In the genomic region with DNA sequence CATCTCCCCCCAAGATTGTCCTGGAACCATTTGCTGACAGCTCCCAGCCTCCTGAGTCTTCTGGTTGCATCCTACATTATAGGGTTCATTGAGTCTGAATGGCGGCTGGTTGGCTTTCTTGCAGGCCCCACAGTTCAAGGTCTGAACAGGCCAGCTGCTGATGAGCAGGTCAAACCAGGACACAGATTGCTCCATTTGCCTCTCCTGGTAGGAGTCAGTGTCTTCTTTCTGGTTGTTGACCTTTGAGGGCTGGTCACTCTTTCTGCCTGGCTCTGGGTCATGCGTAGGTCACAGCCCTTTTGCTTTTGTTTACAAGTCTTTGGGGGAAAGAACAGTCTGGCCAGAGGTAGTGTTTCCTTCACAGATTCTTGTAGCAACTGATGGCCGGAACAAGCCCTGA, we compare ENCODE assay signal across 10 mouse cellular contexts. TPM values are rescaled to one million over a fixed set of nuclear protein-coding genes. Genes with fewer than 3 reads are reported as not detected.
DNase-seq lines count a peak whose midpoint lies in the region; ATAC-seq lines count a peak whose summit lies in the region.
"Had no signal": no experiment of that assay in that cellular context is flagged by ENCODE, and none has a peak within 500 bp of the region (broad histone marks: within the 10 kb centered on the region; RNA-seq: fewer than 3 reads in every experiment).

No protein-coding gene starts in this region.

- peak; percentile 73 for DNase-seq in kidney, adult 9 months
- DNase-seq in kidney, postnatal 10 days, result no peak
- DNase-seq in retina, postnatal 1 day, result peak; percentile 13
- DNase-seq in retina, embryonic 14.5 days (ENCODE audit: low spot score), result no peak
- DNase-seq in yolk sac, embryonic 10.5 days (ENCODE audit: low spot score), result peak; percentile 83
- no peak for DNase-seq in spleen, postnatal 36 days (ENCODE audit: low spot score in 2 of 2)
- DNase-seq in B cell, adult 2 months, result no peak

- 0 out of 2 replicates have a peak, but pooled peaks have one; percentile 2 for ATAC-seq in erythroblast, adult 5-6 weeks (replicated peaks; ENCODE audit: low FRiP score, poor library complexity, severe bottlenecking)
- ATAC-seq: forebrain, postnatal 0 days; midbrain, embryonic 15.5 days had no signal

RNA-seq across cellular contexts. Expression of gene Nans, which starts 9.5 kb away (rescaled TPM):
- total RNA-seq in erythroblast, adult 5-6 weeks (2015; ENCODE audit: low replicate concordance), result 17.3 and 25.7 TPM in 2 replicates
- total RNA-seq in erythroblast, adult 5-6 weeks (2017; ENCODE audit: low replicate concordance), result 13.1 and 16.7 TPM in 2 replicates

RNA-seq across cellular contexts. Expression of gene Trim14, which starts 37.4 kb away (rescaled TPM):
- 1.0 and 16.5 TPM in 2 replicates for total RNA-seq in erythroblast, adult 5-6 weeks (2015; ENCODE audit: low replicate concordance)
- total RNA-seq in erythroblast, adult 5-6 weeks (2017; ENCODE audit: low replicate concordance), result 3.8 and 6.5 TPM in 2 replicates

RNA-seq across cellular contexts. Expression of gene Anp32b, which starts 47.8 kb away (rescaled TPM):
- total RNA-seq in erythroblast, adult 5-6 weeks (2015; ENCODE audit: low replicate concordance), result 423 and 438 TPM in 2 replicates
- total RNA-seq in erythroblast, adult 5-6 weeks (2017; ENCODE audit: low replicate concordance), result 88.0 and 170 TPM in 2 replicates

Comparison
In these comparisons a context has a peak if more than half of its experiments do, and no peak if none do; other contexts are left out.
1. DNase-seq: peak in kidney, adult 9 months (single experiment), retina, postnatal 1 day (single experiment) and yolk sac, embryonic 10.5 days (single experiment); none in kidney, postnatal 10 days (single experiment), retina, embryonic 14.5 days (single experiment), spleen, postnatal 36 days (0 of 2) and B cell, adult 2 months (0 of 2).